Mouse (Mus musculus) liver, embryonic 14.5 days (tissue): Measurements from ENCODE around the gene Dpf3. TPM values are rescaled to one million over a fixed set of nuclear protein-coding genes. Genes with fewer than 3 reads are reported as not detected.
A peak's percentile ranks its signal among the peaks of the same experiment; 100 is the strongest.

ENCODE experiments used
- ATAC-seq: fragments of 200-750 bp; cut with Nextera tagmentation; 2 replicates; pipeline ENCODE4 v1.8.0; 2017; ENCODE audit warnings: moderate number of reproducible peaks, mild to moderate bottlenecking, moderate library complexity; ENCODE audit not compliant: insufficient read depth
- DNase-seq, 3 experiments: peaks; one replicate each; pipeline ENCODE4 v3.0.0-alpha.2; 2012 to 2013; ENCODE audit warnings: low read depth in 3 of 3, low spot score in 3 of 3
- H3K27ac ChIP-seq: fragments of 300-500 bp; sonication (generic); 2 replicates; pipeline ENCODE4 v1.5.1; 2014; ENCODE audit warnings: moderate library complexity, mild to moderate bottlenecking, control low read depth, inconsistent platforms
- H3K27me3 ChIP-seq: fragments of 300-500 bp; sonication (generic); 2 replicates; pipeline ENCODE4 v1.6.1; 2014; ENCODE audit warnings: mild to moderate bottlenecking, low read length, moderate library complexity; ENCODE audit not compliant: control insufficient read depth, insufficient read depth
- H3K36me3 ChIP-seq: fragments of 300-500 bp; sonication (generic); replicated peaks from 2 replicates; pipeline ENCODE4 v1.6.1; 2014; ENCODE audit warnings: low read depth; ENCODE audit not compliant: control insufficient read depth, insufficient read depth
- H3K4me1 ChIP-seq, 2 experiments: fragments of 200-500 bp in 1 of 2; fragments of 300-500 bp in 1 of 2; sonication (generic) in 1 of 2; replicated peaks; 2 replicates each; pipeline ENCODE4 v1.6.1; 2012 to 2014; ENCODE audit warnings: antibody characterized with exemption in 1 of 2, inconsistent platforms in 1 of 2, low read length in 1 of 2; ENCODE audit not compliant: control insufficient read depth in 2 of 2, insufficient read depth in 2 of 2
- H3K4me2 ChIP-seq: fragments of 300-500 bp; sonication (generic); 2 replicates; pipeline ENCODE4 v1.6.1; 2014; ENCODE audit warnings: low read depth, mild to moderate bottlenecking, control low read depth, moderate library complexity
- H3K4me3 ChIP-seq, 2 experiments: fragments of 200-500 bp in 1 of 2; fragments of 300-500 bp in 1 of 2; sonication (generic) in 1 of 2; 2 replicates each; pipeline ENCODE4 v1.5.1; 2012 to 2014; ENCODE audit warnings: low read depth in 2 of 2, low read length in 2 of 2, mild to moderate bottlenecking in 2 of 2, control low read depth in 1 of 2, inconsistent platforms in 1 of 2, moderate library complexity in 1 of 2; ENCODE audit not compliant: insufficient read depth in 1 of 2
- H3K9ac ChIP-seq: fragments of 300-500 bp; sonication (generic); replicated peaks from 2 replicates; pipeline ENCODE4 v1.6.1; 2014; ENCODE audit warnings: mild to moderate bottlenecking, control low read depth, moderate library complexity
- H3K9me3 ChIP-seq: fragments of 300-500 bp; sonication (generic); 2 replicates; pipeline ENCODE4 v1.6.1; 2016; ENCODE audit warnings: low read length, mixed read lengths; ENCODE audit not compliant: control insufficient read depth
- CTCF ChIP-seq: IDR thresholded peaks from 2 replicates; pipeline ENCODE4 v1.5.1; 2016; ENCODE audit warnings: antibody characterized with exemption, low read depth, control low read depth
- EP300 ChIP-seq: IDR thresholded peaks from 2 replicates; pipeline ENCODE4 v1.6.1; 2016; ENCODE audit warnings: antibody characterized with exemption, low read depth
- WGBS: fragments of 180-500 bp; shearing (Covaris S2); extraction: QIAGEN DNeasy Blood & Tissue Kit; methylation state at CpG from one replicate; pipeline ENCODE4 v1.1.7; 2014; ENCODE audit not compliant: insufficient replicate concordance; 5-methylcytosine and 5-hydroxymethylcytosine counted together
- polyA plus RNA-seq, 2 experiments: library from polyadenylated mRNA; depleted of rRNA in 1 of 2; stranded (reverse) in 1 of 2; unstranded in 1 of 2; fragments of >200 nt; fragmentation: Nextera tagmentation in 1 of 2; extraction: Ambion mirVana in 1 of 2; gene quantifications; 2 replicates each; pipeline versions ENCODE4 v1.2.1 to v1.2.3; 2012 to 2014

Dpf3 gene
- polyA plus RNA-seq, 2 experiments: 3.7 to 4.8 TPM

GRCm38 (mm10) chr12:83502190-83502589 lies 14.7 kb upstream of the Dpf3 start:
- no peak for ATAC-seq
- 7% methylated on average over 9 of the region's 9 CpGs for WGBS

DNA sequence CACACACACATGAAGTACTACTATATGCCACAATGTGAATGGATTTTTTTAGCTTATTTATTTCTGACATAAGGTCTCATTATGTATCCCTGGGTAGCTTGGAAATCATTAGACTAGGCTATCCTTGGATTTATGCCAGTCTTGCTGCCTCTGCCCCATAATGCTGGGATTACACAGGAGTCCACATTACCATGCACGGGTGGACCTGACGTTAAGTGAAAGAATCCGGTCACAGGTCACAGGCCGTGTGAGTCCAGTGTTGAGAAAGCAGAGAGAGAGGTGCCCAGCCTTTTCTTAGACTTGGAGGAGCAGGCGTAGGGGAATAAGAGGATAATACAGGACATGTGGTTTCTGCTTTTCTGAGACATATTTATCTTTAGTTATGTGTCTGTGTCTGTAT lies 11.7 kb upstream of the Dpf3 start:
- no peak for TF ChIP-seq EP300
- TF ChIP-seq CTCF: no peak
- no peaks in the 10 kb centered on the region for H3K36me3 ChIP-seq
- no peaks in the 10 kb centered on the region for H3K9me3 ChIP-seq
- DNase-seq (no peak), ATAC-seq (no peak)
- no peak overlapping the region for H3K27ac ChIP-seq
- no peaks in the 10 kb centered on the region for H3K27me3 ChIP-seq
- peaks cover 0 to 6% of the 10 kb centered on the region in 2 experiments; a peak in 2 of 4 replicates for H3K4me1 ChIP-seq
- WGBS: 67% methylated on average over 5 of the region's 5 CpGs
- no peak overlapping the region for H3K4me2 ChIP-seq
- H3K4me3 ChIP-seq: no peak overlapping the region
- no peak overlapping the region for H3K9ac ChIP-seq

More at GRCm38 (mm10) chr12:83502190-83502589, 14.7 kb upstream of the Dpf3 start:
- H3K4me1 ChIP-seq: peaks cover 0 to 2% of the 10 kb centered on the region in 2 experiments; a peak in 1 of 4 replicates
- no peaks in the 10 kb centered on the region for H3K27me3 ChIP-seq
- H3K9me3 ChIP-seq: no peaks in the 10 kb centered on the region
- no peak overlapping the region for H3K27ac ChIP-seq
- TF ChIP-seq CTCF (peak; percentile 83), EP300 (no peak)
- H3K9ac ChIP-seq: no peak overlapping the region
- no peak overlapping the region for H3K4me3 ChIP-seq
- peak in 1 of 3 experiments; percentile 55 for DNase-seq
- no peaks in the 10 kb centered on the region for H3K36me3 ChIP-seq
- H3K4me2 ChIP-seq: 0 out of 2 replicates have a peak overlapping the region, but pooled peaks have one; percentile 15

- H3K27me3 ChIP-seq: no peaks in the 10 kb centered on the region
- no peak overlapping the region for H3K27ac ChIP-seq
- 58% methylated on average over 3 of the region's 3 CpGs for WGBS
- H3K4me1 ChIP-seq: peaks cover 0 to 6% of the 10 kb centered on the region in 2 experiments; a peak in 2 of 4 replicates
- DNase-seq (no peak), ATAC-seq (no peak)
- TF ChIP-seq CTCF (0 out of 2 replicates have a peak, but pooled peaks have one; percentile 28), EP300 (no peak)
- no peaks in the 10 kb centered on the region for H3K36me3 ChIP-seq
- no peak overlapping the region for H3K4me3 ChIP-seq
- no peak overlapping the region for H3K4me2 ChIP-seq
- H3K9me3 ChIP-seq: no peaks in the 10 kb centered on the region
- no peak overlapping the region for H3K9ac ChIP-seq
Measured at GRCm38 (mm10) chr12:83497959-83498358, 10.4 kb upstream of the Dpf3 start.

DNA sequence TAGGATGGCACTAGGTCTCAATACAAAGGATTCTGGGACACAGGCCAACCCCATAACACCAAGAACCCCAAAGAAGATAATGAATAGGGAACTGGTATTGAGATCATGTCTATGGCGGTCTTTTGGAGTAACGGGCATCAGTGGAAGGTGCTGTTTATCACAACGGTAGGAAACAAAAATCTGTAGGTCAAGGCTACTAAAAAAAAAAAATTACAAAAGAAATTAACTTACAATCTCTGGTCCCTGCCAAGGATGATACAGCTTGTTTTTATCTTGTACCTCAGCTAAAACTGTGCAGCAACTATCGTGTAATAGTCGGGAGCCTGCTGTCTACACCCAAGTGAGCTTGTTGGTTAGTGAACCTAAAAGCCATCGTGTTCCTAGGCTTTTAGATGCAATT lies 9.2 kb upstream of the Dpf3 start:
- Histone ChIP-seq H3K9ac (no peak overlapping the region), H3K4me3 (no peak overlapping the region), H3K27me3 (no peaks in the 10 kb centered on the region), H3K4me2 (no peak overlapping the region), H3K4me1 (peaks cover 0 to 4% of the 10 kb centered on the region in 2 experiments; a peak in 2 of 4 replicates), H3K9me3 (no peaks in the 10 kb centered on the region), H3K27ac (no peak overlapping the region), H3K36me3 (no peaks in the 10 kb centered on the region)
- ATAC-seq (no peak), DNase-seq (no peak)
- 57% methylated on average over 6 of the region's 6 CpGs for WGBS
- TF ChIP-seq EP300 (no peak), CTCF (no peak)

DNA sequence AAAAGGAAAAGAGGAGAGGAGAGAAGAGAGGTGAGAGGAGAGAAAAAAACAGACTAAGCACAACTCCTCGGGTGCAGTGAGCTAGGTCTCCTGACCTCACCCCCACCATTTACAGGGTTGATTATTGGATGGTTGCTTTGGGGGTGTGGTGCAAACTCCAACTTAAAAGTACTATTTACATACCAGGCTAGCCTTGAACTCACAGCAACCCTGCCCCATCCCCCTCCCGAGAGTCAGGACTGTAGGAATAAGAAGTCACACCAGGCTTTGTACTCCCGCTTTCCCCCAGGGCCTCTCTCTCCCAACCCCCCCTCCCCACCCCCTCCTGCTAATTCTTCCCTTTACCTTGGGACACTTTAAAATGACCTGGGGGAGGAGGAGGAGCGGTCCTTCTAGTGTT lies 8.8 kb upstream of the Dpf3 start:
- H3K27ac ChIP-seq: no peak overlapping the region
- H3K9ac ChIP-seq: no peak overlapping the region
- no peak overlapping the region for H3K4me3 ChIP-seq
- H3K27me3 ChIP-seq: no peaks in the 10 kb centered on the region
- no peak for ATAC-seq
- H3K9me3 ChIP-seq: peaks cover 3% of the 10 kb centered on the region
- no peak for DNase-seq
- TF ChIP-seq CTCF (no peak), EP300 (no peak)
- 74% methylated on average over 4 of the region's 4 CpGs for WGBS
- H3K4me2 ChIP-seq: no peak overlapping the region
- H3K4me1 ChIP-seq: peaks cover 0 to 4% of the 10 kb centered on the region in 2 experiments; a peak in 2 of 4 replicates
- H3K36me3 ChIP-seq: no peaks in the 10 kb centered on the region
